Mouse (Mus musculus) heart, embryonic 11.5 days (tissue): Measurements from ENCODE around the gene Cbx3. TPM values are rescaled to one million over a fixed set of nuclear protein-coding genes. Genes with fewer than 3 reads are reported as not detected.

Source experiments
- ATAC-seq: fragments of 200-750 bp; cut with Nextera tagmentation; replicated peaks from 2 replicates; pipeline ENCODE4 v1.8.0; 2017; ENCODE audit warnings: moderate library complexity; ENCODE audit not compliant: insufficient number of reproducible peaks, low FRiP score, low TSS enrichment
- H3K27ac ChIP-seq: fragments of 300-500 bp; sonication (generic); 2 replicates; pipeline ENCODE4 v1.5.1; 2014; ENCODE audit warnings: mild to moderate bottlenecking, low read depth, low read length
- H3K27me3 ChIP-seq: fragments of 300-500 bp; sonication (generic); 2 replicates; pipeline ENCODE4 v1.6.1; 2014; ENCODE audit warnings: mild to moderate bottlenecking, low read length, mixed read lengths; ENCODE audit not compliant: control insufficient read depth, insufficient read depth
- H3K36me3 ChIP-seq: fragments of 300-500 bp; sonication (generic); 2 replicates; pipeline ENCODE4 v1.6.1; 2014; ENCODE audit warnings: mild to moderate bottlenecking, low read length, moderate library complexity, mixed read lengths; ENCODE audit not compliant: control insufficient read depth, insufficient read depth
- H3K4me1 ChIP-seq: fragments of 300-500 bp; sonication (generic); 2 replicates; pipeline ENCODE4 v1.6.1; 2014; ENCODE audit warnings: low read length; ENCODE audit not compliant: control insufficient read depth, insufficient read depth
- H3K4me2 ChIP-seq: fragments of 300-500 bp; sonication (generic); 2 replicates; pipeline ENCODE4 v1.6.1; 2014; ENCODE audit warnings: mild to moderate bottlenecking, moderate library complexity
- H3K4me3 ChIP-seq: fragments of 300-500 bp; sonication (generic); 2 replicates; pipeline ENCODE4 v1.5.1; 2014; ENCODE audit warnings: low read depth, low read length
- H3K9ac ChIP-seq: fragments of 300-500 bp; sonication (generic); 2 replicates; pipeline ENCODE4 v1.6.1; 2014; ENCODE audit warnings: mild to moderate bottlenecking, low read depth, low read length, moderate library complexity
- H3K9me3 ChIP-seq: fragments of 300-500 bp; sonication (generic); replicated peaks from 2 replicates; pipeline ENCODE4 v1.6.1; 2016; ENCODE audit warnings: low read length; ENCODE audit not compliant: control insufficient read depth
- WGBS: fragments of 180-500 bp; shearing (Covaris S2); extraction: QIAGEN DNeasy Blood & Tissue Kit; methylation state at CpG from one replicate; pipeline ENCODE4 v1.1.7; 2014; ENCODE audit not compliant: insufficient replicate concordance; 5-methylcytosine and 5-hydroxymethylcytosine counted together
- polyA plus RNA-seq: library from polyadenylated mRNA; unstranded; fragments of >200 nt; fragmentation: Nextera tagmentation; extraction: Ambion mirVana; gene quantifications from 2 replicates; pipeline ENCODE4 v1.2.1, GENCODE M21; 2014

The Cbx3 gene
- polyA plus RNA-seq, 1 experiment from 2014 or later: 399 TPM

GRCm38 (mm10) chr6:51523310-51523709 is 53.1 kb downstream of the Cbx3 start:
- ATAC-seq: no peak
- Histone ChIP-seq H3K27ac (no peak overlapping the region), H3K27me3 (no peaks in the 10 kb centered on the region), H3K4me1 (0 out of 2 replicates have a peak, but pooled peaks cover 2% of the 10 kb centered on the region), H3K9me3 (no peaks in the 10 kb centered on the region), H3K9ac (peak overlapping the region; percentile 66), H3K4me3 (peak overlapping the region; percentile 55), H3K4me2 (peak overlapping the region; percentile 68), H3K36me3 (no peaks in the 10 kb centered on the region)
- 22% methylated on average over 5 of the region's 5 CpGs for WGBS

DNA sequence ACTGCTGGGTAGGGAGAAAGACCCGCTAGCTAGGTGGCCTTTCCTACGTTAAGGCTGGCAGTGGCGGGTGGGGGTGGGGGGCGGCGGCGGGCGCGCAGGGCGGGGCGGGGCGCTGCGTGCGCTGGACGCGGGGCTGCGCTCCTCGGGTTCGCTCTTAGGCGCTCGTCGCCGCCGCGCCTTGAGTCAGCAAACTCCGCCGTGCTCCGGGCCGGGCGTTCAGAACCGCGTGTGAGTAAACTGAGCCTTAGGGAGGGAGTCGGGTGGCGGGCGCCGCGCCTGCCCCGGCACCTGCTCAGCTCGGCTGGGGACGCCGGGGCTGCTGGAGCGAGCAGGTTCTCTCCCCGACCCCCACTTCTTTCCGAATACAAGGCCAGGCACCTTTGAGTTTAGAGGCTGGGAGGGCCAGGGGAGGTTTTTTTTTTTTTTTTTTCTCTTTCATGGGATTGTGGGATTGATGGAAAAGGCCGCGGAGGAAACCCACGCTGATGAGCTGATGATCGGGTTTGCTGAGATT is 53.7 kb downstream of the Cbx3 start, which contains the start of gene Snx10:
Snx10 (plus strand) TSS at position 95 of the 514 bp plus-strand sequence.
- Histone ChIP-seq H3K4me3 (peak within 1 kb of the TSS; percentile 55), H3K9ac (peak within 1 kb of the TSS; percentile 66), H3K9me3 (no peaks in the 10 kb centered on the region), H3K4me1 (0 out of 2 replicates have a peak, but pooled peaks cover 2% of the 10 kb centered on the region), H3K4me2 (peak within 1 kb of the TSS; percentile 68), H3K27me3 (no peaks in the 10 kb centered on the region), H3K36me3 (no peaks in the 10 kb centered on the region), H3K27ac (peak within 1 kb of the TSS; percentile 54)
- WGBS: under 1% methylated on average over 47 of the region's 47 CpGs
- 0 out of 2 replicates have a peak, but pooled peaks have one; percentile 42 for ATAC-seq

GRCm38 (mm10) chr6:51524321-51524931 is 54.3 kb downstream of the Cbx3 start:
- Histone ChIP-seq H3K27me3 (no peaks in the 10 kb centered on the region), H3K36me3 (no peaks in the 10 kb centered on the region), H3K4me1 (0 out of 2 replicates have a peak, but pooled peaks cover 2% of the 10 kb centered on the region), H3K9ac (peak overlapping the region; percentile 66; the same call in 1 of the 2 replicates), H3K4me3 (peak overlapping the region; percentile 55), H3K27ac (no peak overlapping the region), H3K9me3 (no peaks in the 10 kb centered on the region), H3K4me2 (peak overlapping the region; percentile 68)
- 2% methylated on average over 21 of the region's 21 CpGs for WGBS
- ATAC-seq: no peak; the same call in 1 of the 2 replicates

GRCm38 (mm10) chr6:51525001-51525400 is 54.8 kb downstream of the Cbx3 start:
- no peaks in the 10 kb centered on the region for H3K27me3 ChIP-seq
- no peaks in the 10 kb centered on the region for H3K36me3 ChIP-seq
- 27% methylated on average over 5 of the region's 5 CpGs for WGBS
- H3K9ac ChIP-seq: no peak overlapping the region
- H3K4me1 ChIP-seq: 0 out of 2 replicates have a peak, but pooled peaks cover 2% of the 10 kb centered on the region
- H3K4me2 ChIP-seq: peak overlapping the region; percentile 68
- peak overlapping the region; percentile 55 for H3K4me3 ChIP-seq
- H3K27ac ChIP-seq: no peak overlapping the region
- ATAC-seq: no peak
- H3K9me3 ChIP-seq: no peaks in the 10 kb centered on the region

- peaks cover 8% of the 10 kb centered on the region; the same call in 1 of the 2 replicates for H3K4me1 ChIP-seq
- H3K27ac ChIP-seq: no peak overlapping the region
- no peaks in the 10 kb centered on the region for H3K9me3 ChIP-seq
- ATAC-seq: no peak
- WGBS: 86% methylated on average over 7 of the region's 7 CpGs
- H3K4me3 ChIP-seq: no peak overlapping the region
- H3K9ac ChIP-seq: no peak overlapping the region
- no peak overlapping the region for H3K4me2 ChIP-seq
- no peaks in the 10 kb centered on the region for H3K27me3 ChIP-seq
- H3K36me3 ChIP-seq: no peaks in the 10 kb centered on the region
These were observed 59.3 kb downstream of the Cbx3 start for GRCm38 (mm10) chr6:51529457-51529856.

Other genes starting within 250 kb of the Cbx3 start
- gene Nfe2l3, start 37.7 kb upstream of the Cbx3 start, polyA plus RNA-seq: 3.4 and 4.7 TPM in 2 replicates
- 856 and 1,080 TPM in 2 replicates for gene Hnrnpa2b1, start 466 bp upstream of the Cbx3 start, polyA plus RNA-seq
- gene Snx10, start 53.5 kb downstream of the Cbx3 start, polyA plus RNA-seq: 23.0 and 26.1 TPM in 2 replicates